Mouse (Mus musculus) lung, adult 2 months (tissue): Measurements from ENCODE around the gene Olfr1457.

ENCODE experiments used
- CTCF ChIP-seq: fragments of 200-500 bp; IDR thresholded peaks from 2 replicates; pipeline ENCODE4 v1.5.1; 2011; ENCODE audit warnings: mild to moderate bottlenecking, low read length, control low read depth; ENCODE audit not compliant: insufficient read depth
- POLR2A ChIP-seq: fragments of 200-500 bp; IDR thresholded peaks from 2 replicates; pipeline ENCODE4 v1.6.1; 2011; ENCODE audit warnings: low read depth, mild to moderate bottlenecking, control low read depth, low read length, borderline replicate concordance; ENCODE audit errors: extremely low read depth

- TF ChIP-seq CTCF (no peak), POLR2A (no peak)
Measured at GRCm38 (mm10) chr19:13093908-13094307, 3.8 kb downstream of the Olfr1457 start.
